Mouse (Mus musculus) brain, embryonic 14.5 days (tissue): ENCODE data around the gene Zscan29.

ENCODE experiments used
- CTCF ChIP-seq: fragments of 200-500 bp; IDR thresholded peaks from 2 replicates; pipeline ENCODE4 v1.5.1; 2012; ENCODE audit warnings: inconsistent platforms, mild to moderate bottlenecking, moderate library complexity, borderline replicate concordance; ENCODE audit not compliant: insufficient read depth, insufficient read length; ENCODE audit errors: extremely low read depth
- POLR2A ChIP-seq: fragments of 200-500 bp; IDR thresholded peaks from 2 replicates; pipeline ENCODE4 v1.6.1; 2012; ENCODE audit warnings: mild to moderate bottlenecking, inconsistent platforms, borderline replicate concordance; ENCODE audit not compliant: poor library complexity, insufficient read depth, insufficient read length, severe bottlenecking; ENCODE audit errors: extremely low read depth

GRCm38 (mm10) chr2:121137371-121137770 is 33.6 kb downstream of the Zscan29 start:
- TF ChIP-seq CTCF: no peak
- no peak for TF ChIP-seq POLR2A
